ENCODE assay signal across 8 mouse cellular contexts in genomic region chr13:75709026-75709778, GRCm38 (mm10). TPM values are rescaled to one million over a fixed set of nuclear protein-coding genes. Genes with fewer than 3 reads are reported as not detected.
A peak's percentile ranks its signal among the peaks of the same experiment; 100 is the strongest.
DNase-seq lines count a peak whose midpoint lies in the region; ATAC-seq and TF ChIP-seq lines count a peak whose summit lies in the region.

No protein-coding gene starts in this region.

- peak; percentile 18 for DNase-seq in kidney, postnatal 0 days (ENCODE audit: low spot score)
- DNase-seq in kidney, adult 11 months: no peak
- peak; percentile 26 for DNase-seq in G1E (ENCODE audit: low spot score)
- peak; percentile 39 to 48 for DNase-seq in left cerebral cortex, postnatal 36 days (ENCODE audit: low spot score in 2 of 2)
- no peak for DNase-seq in spleen, postnatal 14 days (ENCODE audit: low spot score in 2 of 2)
- no peak for DNase-seq in embryo, embryonic 10.5 days (ENCODE audit: low spot score)

- H3K9me3 ChIP-seq in kidney, postnatal 0 days (replicated peaks; ENCODE audit: low read length): no peaks in the 10 kb centered on the region
- H3K9me3 ChIP-seq in G1E (replicated peaks): no peaks in the 10 kb centered on the region
- H3K9me3 ChIP-seq in erythroblast, embryonic 14.5 days (ENCODE audit: control insufficient read depth, low read length): no peaks in the 10 kb centered on the region; the same call in 1 of the 2 replicates
- H3K9me3 ChIP-seq in neural tube, embryonic 13.5 days: no peaks in the 10 kb centered on the region

- peak overlapping the region; percentile 83 for H3K4me2 ChIP-seq in kidney, postnatal 0 days (ENCODE audit: low read length)
- H3K4me2 ChIP-seq in neural tube, embryonic 13.5 days: peak overlapping the region; percentile 71

- no peaks in the 10 kb centered on the region for H3K36me3 ChIP-seq in kidney, postnatal 0 days (ENCODE audit: insufficient read depth, low read length)
- peaks cover 5% of the 10 kb centered on the region for H3K36me3 ChIP-seq in G1E (replicated peaks)
- peaks cover 58% of the 10 kb centered on the region for H3K36me3 ChIP-seq in erythroblast, embryonic 14.5 days (ENCODE audit: control insufficient read depth)
- no peaks in the 10 kb centered on the region for H3K36me3 ChIP-seq in neural tube, embryonic 13.5 days

- no peak for ATAC-seq in kidney, postnatal 0 days (replicated peaks; ENCODE audit: low FRiP score, low read depth)
- ATAC-seq in G1E (ENCODE audit: extremely low read depth, insufficient number of reproducible peaks, low FRiP score, poor library complexity, severe bottlenecking): peak; percentile 41
- no peak for ATAC-seq in neural tube, embryonic 13.5 days (ENCODE audit: low read depth)

- no peak overlapping the region for H3K27ac ChIP-seq in kidney, postnatal 0 days
- H3K27ac ChIP-seq in neural tube, embryonic 13.5 days (replicated peaks): no peak overlapping the region

- H3K9ac ChIP-seq in kidney, postnatal 0 days (ENCODE audit: low read depth, low read length): peak overlapping the region; percentile 68; the same call in 1 of the 2 replicates
- H3K9ac ChIP-seq in neural tube, embryonic 13.5 days: no peak overlapping the region; the same call in 1 of the 2 replicates

- no peaks in the 10 kb centered on the region for H3K4me1 ChIP-seq in kidney, postnatal 0 days (replicated peaks; ENCODE audit: insufficient read depth, low read length)
- H3K4me1 ChIP-seq in G1E (ENCODE audit: insufficient read depth, low read depth, low read length): peaks cover 48% of the 10 kb centered on the region
- H3K4me1 ChIP-seq in erythroblast, embryonic 14.5 days (ENCODE audit: control insufficient read depth): peaks cover 61% of the 10 kb centered on the region
- H3K4me1 ChIP-seq in neural tube, embryonic 13.5 days (replicated peaks): peaks cover 17% of the 10 kb centered on the region

- 52% methylated on average over 4 of the region's 4 CpGs for WGBS in kidney, postnatal 0 days
- WGBS in neural tube, embryonic 13.5 days: 44% methylated on average over 4 of the region's 4 CpGs

- TF ChIP-seq CTCF in kidney, postnatal 0 days (IDR thresholded peaks at IDR 0.05; ENCODE audit: low read depth): no peak
- TF ChIP-seq CTCF in G1E (IDR thresholded peaks at IDR 0.05; ENCODE audit: low read depth, low read length): no peak

- peak overlapping the region; percentile 65 for H3K4me3 ChIP-seq in kidney, postnatal 0 days (replicated peaks; ENCODE audit: low read depth, low read length)
- H3K4me3 ChIP-seq in G1E (ENCODE audit: low read depth, low read length): peak overlapping the region; percentile 88; the same call in 1 of the 2 replicates
- peak overlapping the region; percentile 100 for H3K4me3 ChIP-seq in erythroblast, embryonic 14.5 days (replicated peaks)
- peak overlapping the region; percentile 65 for H3K4me3 ChIP-seq in neural tube, embryonic 13.5 days

- intact Hi-C loops in left cerebral cortex, postnatal 36 days (cut with DNase I): loop anchor here (5.0 kb wide), 1 partner anchor 43 kb away; no protein-coding TSS in a partner anchor

- no peaks in the 10 kb centered on the region for H3K27me3 ChIP-seq in kidney, postnatal 0 days (ENCODE audit: insufficient read depth, low read length)
- H3K27me3 ChIP-seq in G1E (ENCODE audit: insufficient read depth, low read length): no peaks in the 10 kb centered on the region
- H3K27me3 ChIP-seq in erythroblast, embryonic 14.5 days (ENCODE audit: control insufficient read depth): no peaks in the 10 kb centered on the region
- peaks cover 14% of the 10 kb centered on the region for H3K27me3 ChIP-seq in neural tube, embryonic 13.5 days

RNA-seq across cellular contexts. Expression of gene Ell2, which starts 2.6 kb away (rescaled TPM):
- polyA plus RNA-seq in kidney, postnatal 0 days (2015; fragmentation: Nextera tagmentation; extraction: Ambion mirVana): 5.3 and 5.8 TPM in 2 replicates
- total RNA-seq in G1E (2014; fragmentation: Nextera tagmentation) (68.9 and 76.4 TPM in 2 replicates), G1E (2017) (28.6 and 37.2 TPM in 2 replicates)
- polyA plus RNA-seq in G1E (2012): 18.9 and 23.0 TPM in 2 replicates
- polyA plus RNA-seq in erythroblast, embryonic 14.5 days (2012): 7.5 and 16.5 TPM in 2 replicates
- total RNA-seq in left cerebral cortex, postnatal 36 days (2021): 10 to 100 TPM; 42.6 to 52.3 TPM
- 2.4 and 2.8 TPM in 2 replicates for polyA plus RNA-seq in neural tube, embryonic 13.5 days (2015; fragmentation: Nextera tagmentation; extraction: Ambion mirVana)

Comparison
In these comparisons a context has a peak if more than half of its experiments do, and no peak if none do; other contexts are left out.
1. DNase-seq: peak in kidney, postnatal 0 days (single experiment), G1E (single experiment) and left cerebral cortex, postnatal 36 days (2 of 2); none in kidney, adult 11 months (single experiment), spleen, postnatal 14 days (0 of 2) and embryo, embryonic 10.5 days (single experiment).
2. Peak in every context shown above with its lines, with median percentiles within 50 percentile points of each other: H3K4me3 ChIP-seq.